Mouse (Mus musculus): Measurements from ENCODE around the gene Spag7. TPM values are rescaled to one million over a fixed set of nuclear protein-coding genes. Genes with fewer than 3 reads are reported as not detected.

The Spag7 gene
- total RNA-seq, 1 experiment, result 74.5 TPM

DNA sequence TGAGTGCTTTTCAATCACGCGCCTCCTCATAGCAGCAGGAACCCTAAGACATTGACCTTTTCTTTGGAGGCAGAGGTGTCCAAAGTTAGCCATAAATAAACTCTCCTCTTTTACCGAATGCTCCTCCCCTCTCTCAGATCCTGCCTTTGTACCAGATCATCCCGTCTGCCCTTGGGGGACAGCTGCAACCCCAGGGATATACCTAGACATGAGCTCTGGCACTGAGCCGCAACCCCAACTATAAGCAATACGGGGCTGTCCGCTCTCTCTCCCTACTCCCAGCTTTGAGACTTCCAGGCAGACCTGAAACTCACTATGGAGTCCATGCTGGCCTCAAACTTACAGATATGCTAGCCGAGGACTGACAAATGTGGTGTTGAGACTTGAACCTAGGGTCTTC, 2.5 kb downstream of the Spag7 start:
- no peak for DNase-seq (ENCODE audit: low read depth, low spot score)
- Histone ChIP-seq H3K27ac (ENCODE audit: insufficient read depth, low read depth, low read length, poor library complexity, severe bottlenecking) (no peak overlapping the region), H3K4me3 (ENCODE audit: insufficient read depth in 1 of 2, low read depth in 1 of 2, low read length in 2 of 2, poor library complexity in 1 of 2, severe bottlenecking in 1 of 2) (no peak overlapping the region), H3K9me3 (ENCODE audit: control insufficient read depth, insufficient read depth, low read depth, low read length) (no peaks in the 10 kb centered on the region), H3K9ac (ENCODE audit: insufficient read depth, low read depth, low read length, poor library complexity, severe bottlenecking) (no peak overlapping the region; the same call in 1 of the 2 replicates), H3K4me1 (ENCODE audit: control insufficient read depth in 2 of 2, insufficient read depth in 2 of 2, low read length in 2 of 2, poor library complexity in 1 of 2) (peaks cover 0 to 5% of the 10 kb centered on the region in 2 experiments; a peak in 2 of 4 replicates), H3K36me3 (ENCODE audit: control insufficient read depth, insufficient read depth, low read length, poor library complexity, severe bottlenecking) (peaks cover 34% of the 10 kb centered on the region)
- in situ Hi-C loops (cut with MboI; ENCODE audit: low sequenced_read_pairs in 2 of 2, unreplicated experiment in 2 of 2), result no loop called here
- TF ChIP-seq ZNF384 (IDR thresholded peaks at IDR 0.05; ENCODE audit: low read depth, low read length) (no peak), ZC3H11A (IDR thresholded peaks at IDR 0.05; ENCODE audit: borderline replicate concordance, low read depth, low read length) (no peak), HCFC1 (IDR thresholded peaks at IDR 0.05; ENCODE audit: borderline replicate concordance, insufficient read depth, low read length) (no peak)

GRCm38 (mm10) chr11:70664741-70665140, 4.5 kb downstream of the Spag7 start:
- H3K4me3 ChIP-seq (ENCODE audit: insufficient read depth in 1 of 2, low read depth in 1 of 2, low read length in 2 of 2, poor library complexity in 1 of 2, severe bottlenecking in 1 of 2), result no peak overlapping the region
- H3K4me1 ChIP-seq (ENCODE audit: control insufficient read depth in 2 of 2, insufficient read depth in 2 of 2, low read length in 2 of 2, poor library complexity in 1 of 2), result no peaks in the 10 kb centered on the region; a peak in 1 of 4 replicates
- no peak overlapping the region for H3K9ac ChIP-seq (ENCODE audit: insufficient read depth, low read depth, low read length, poor library complexity, severe bottlenecking)
- H3K36me3 ChIP-seq (ENCODE audit: control insufficient read depth, insufficient read depth, low read length, poor library complexity, severe bottlenecking), result peaks cover 35% of the 10 kb centered on the region
- in situ Hi-C loops (cut with MboI; ENCODE audit: low sequenced_read_pairs in 2 of 2, unreplicated experiment in 2 of 2), result no loop called here
- DNase-seq (ENCODE audit: low read depth, low spot score), result no peak
- no peaks in the 10 kb centered on the region for H3K9me3 ChIP-seq (ENCODE audit: control insufficient read depth, insufficient read depth, low read depth, low read length)
- TF ChIP-seq ZNF384 (IDR thresholded peaks at IDR 0.05; ENCODE audit: low read depth, low read length), result no peak
- TF ChIP-seq CHD2 (IDR thresholded peaks at IDR 0.05; ENCODE audit: low read depth, low read length), result no peak
- no peak for TF ChIP-seq ZC3H11A (IDR thresholded peaks at IDR 0.05; ENCODE audit: borderline replicate concordance, low read depth, low read length)
- no peak for TF ChIP-seq MAFK (IDR thresholded peaks at IDR 0.05; ENCODE audit: insufficient read depth, low read depth, low read length)
- TF ChIP-seq HCFC1 (IDR thresholded peaks at IDR 0.05; ENCODE audit: borderline replicate concordance, insufficient read depth, low read length), result no peak
- no peak overlapping the region for H3K27ac ChIP-seq (ENCODE audit: insufficient read depth, low read depth, low read length, poor library complexity, severe bottlenecking)

DNA sequence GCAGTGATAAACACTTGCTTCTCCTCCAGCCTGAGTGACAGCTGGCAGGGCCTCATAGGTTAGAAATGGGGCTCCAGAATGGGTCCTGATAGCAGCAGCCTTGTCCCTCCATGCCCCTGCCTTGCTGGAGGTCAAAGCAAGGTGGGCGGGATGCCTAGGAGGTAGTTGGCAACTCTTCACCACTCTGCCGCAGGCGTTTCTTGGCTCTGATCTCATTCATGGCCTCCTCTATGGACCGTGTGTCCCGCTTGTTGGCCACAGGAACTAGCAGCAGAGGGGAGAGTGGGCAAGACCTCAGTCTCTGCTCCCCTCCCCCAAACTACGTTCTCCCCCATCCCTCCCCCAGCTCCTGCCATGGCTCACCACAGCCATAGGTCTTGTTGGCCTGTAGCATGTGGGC, 5.3 kb downstream of the Spag7 start:
- DNase-seq (ENCODE audit: low read depth, low spot score), result no peak
- Histone ChIP-seq H3K9ac (ENCODE audit: insufficient read depth, low read depth, low read length, poor library complexity, severe bottlenecking) (no peak overlapping the region), H3K27ac (ENCODE audit: insufficient read depth, low read depth, low read length, poor library complexity, severe bottlenecking) (no peak overlapping the region; the same call in 1 of the 2 replicates), H3K4me1 (ENCODE audit: control insufficient read depth in 2 of 2, insufficient read depth in 2 of 2, low read length in 2 of 2, poor library complexity in 1 of 2) (peaks cover 0 to 3% of the 10 kb centered on the region in 2 experiments; a peak in 3 of 4 replicates), H3K36me3 (ENCODE audit: control insufficient read depth, insufficient read depth, low read length, poor library complexity, severe bottlenecking) (peaks cover 35% of the 10 kb centered on the region), H3K9me3 (ENCODE audit: control insufficient read depth, insufficient read depth, low read depth, low read length) (no peaks in the 10 kb centered on the region), H3K4me3 (ENCODE audit: insufficient read depth in 1 of 2, low read depth in 1 of 2, low read length in 2 of 2, poor library complexity in 1 of 2, severe bottlenecking in 1 of 2) (no peak overlapping the region)
- in situ Hi-C loops (cut with MboI; ENCODE audit: low sequenced_read_pairs in 2 of 2, unreplicated experiment in 2 of 2), result no loop called here
- TF ChIP-seq MAFK (IDR thresholded peaks at IDR 0.05; ENCODE audit: insufficient read depth, low read depth, low read length), result no peak
- TF ChIP-seq CHD2 (IDR thresholded peaks at IDR 0.05; ENCODE audit: low read depth, low read length), result no peak

GRCm38 (mm10) chr11:70663101-70663500, 6.1 kb downstream of the Spag7 start:
- H3K4me1 ChIP-seq (ENCODE audit: control insufficient read depth in 2 of 2, insufficient read depth in 2 of 2, low read length in 2 of 2, poor library complexity in 1 of 2), result peaks cover 2 to 9% of the 10 kb centered on the region in 2 experiments
- no peaks in the 10 kb centered on the region for H3K9me3 ChIP-seq (ENCODE audit: control insufficient read depth, insufficient read depth, low read depth, low read length)
- peaks cover 35% of the 10 kb centered on the region for H3K36me3 ChIP-seq (ENCODE audit: control insufficient read depth, insufficient read depth, low read length, poor library complexity, severe bottlenecking)
- no peak for TF ChIP-seq MAFK (IDR thresholded peaks at IDR 0.05; ENCODE audit: insufficient read depth, low read depth, low read length)
- TF ChIP-seq ZNF384 (IDR thresholded peaks at IDR 0.05; ENCODE audit: low read depth, low read length), result no peak
- no peak for TF ChIP-seq HCFC1 (IDR thresholded peaks at IDR 0.05; ENCODE audit: borderline replicate concordance, insufficient read depth, low read length)
- no peak for TF ChIP-seq ZC3H11A (IDR thresholded peaks at IDR 0.05; ENCODE audit: borderline replicate concordance, low read depth, low read length)
- TF ChIP-seq CHD2 (IDR thresholded peaks at IDR 0.05; ENCODE audit: low read depth, low read length), result no peak
- in situ Hi-C loops (cut with MboI; ENCODE audit: low sequenced_read_pairs in 2 of 2, unreplicated experiment in 2 of 2), result no loop called here
- no peak for DNase-seq (ENCODE audit: low read depth, low spot score)
- H3K9ac ChIP-seq (ENCODE audit: insufficient read depth, low read depth, low read length, poor library complexity, severe bottlenecking), result no peak overlapping the region
- no peak overlapping the region; the same call in 1 of the 2 replicates for H3K27ac ChIP-seq (ENCODE audit: insufficient read depth, low read depth, low read length, poor library complexity, severe bottlenecking)
- H3K4me3 ChIP-seq (ENCODE audit: insufficient read depth in 1 of 2, low read depth in 1 of 2, low read length in 2 of 2, poor library complexity in 1 of 2, severe bottlenecking in 1 of 2), result no peak overlapping the region

DNA sequence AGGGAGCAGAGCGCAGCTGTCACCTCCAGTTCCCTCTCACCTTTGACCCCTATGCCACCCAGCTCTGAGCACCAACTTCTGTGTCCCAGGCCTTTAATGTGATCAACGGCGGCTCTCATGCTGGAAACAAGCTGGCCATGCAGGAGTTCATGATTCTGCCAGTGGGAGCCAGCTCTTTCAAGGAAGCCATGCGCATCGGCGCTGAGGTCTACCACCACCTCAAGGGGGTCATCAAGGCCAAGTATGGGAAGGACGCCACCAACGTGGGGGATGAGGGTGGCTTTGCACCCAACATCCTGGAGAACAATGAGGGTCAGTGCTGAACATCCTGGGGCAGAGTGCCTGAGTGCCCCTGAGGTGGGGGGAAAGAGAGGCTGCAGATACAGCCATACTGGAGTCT, 8.6 kb downstream of the Spag7 start:
- no peak for TF ChIP-seq ZC3H11A (IDR thresholded peaks at IDR 0.05; ENCODE audit: borderline replicate concordance, low read depth, low read length)
- H3K27ac ChIP-seq (ENCODE audit: insufficient read depth, low read depth, low read length, poor library complexity, severe bottlenecking), result no peak overlapping the region
- H3K4me1 ChIP-seq (ENCODE audit: control insufficient read depth in 2 of 2, insufficient read depth in 2 of 2, low read length in 2 of 2, poor library complexity in 1 of 2), result peaks cover 8 to 25% of the 10 kb centered on the region in 2 experiments; a peak in 3 of 4 replicates
- no peak overlapping the region for H3K9ac ChIP-seq (ENCODE audit: insufficient read depth, low read depth, low read length, poor library complexity, severe bottlenecking)
- DNase-seq (ENCODE audit: low read depth, low spot score), result no peak
- H3K36me3 ChIP-seq (ENCODE audit: control insufficient read depth, insufficient read depth, low read length, poor library complexity, severe bottlenecking), result peaks cover 25% of the 10 kb centered on the region
- no peaks in the 10 kb centered on the region for H3K9me3 ChIP-seq (ENCODE audit: control insufficient read depth, insufficient read depth, low read depth, low read length)
- in situ Hi-C loops (cut with MboI; ENCODE audit: low sequenced_read_pairs in 2 of 2, unreplicated experiment in 2 of 2), result no loop called here
- H3K4me3 ChIP-seq (ENCODE audit: insufficient read depth in 1 of 2, low read depth in 1 of 2, low read length in 2 of 2, poor library complexity in 1 of 2, severe bottlenecking in 1 of 2), result no peak overlapping the region
